Mouse (Mus musculus) ES-E14 (cell line): ENCODE results near the gene Actr2.

Source experiments
- CHD2 ChIP-seq: IDR thresholded peaks from 2 replicates; pipeline ENCODE4 v1.6.1; 2014; ENCODE audit warnings: mild to moderate bottlenecking, low read depth, low read length, inconsistent platforms
- HCFC1 ChIP-seq: IDR thresholded peaks from 2 replicates; pipeline ENCODE4 v1.6.1; 2012; ENCODE audit warnings: low read length, inconsistent platforms, borderline replicate concordance; ENCODE audit not compliant: insufficient read depth
- ZC3H11A ChIP-seq: IDR thresholded peaks from 2 replicates; pipeline ENCODE4 v1.6.1; 2012; ENCODE audit warnings: low read depth, mild to moderate bottlenecking, inconsistent platforms, low read length, borderline replicate concordance
- ZNF384 ChIP-seq: IDR thresholded peaks from 2 replicates; pipeline ENCODE4 v1.6.1; 2012; ENCODE audit warnings: low read depth, low read length, inconsistent platforms

DNA sequence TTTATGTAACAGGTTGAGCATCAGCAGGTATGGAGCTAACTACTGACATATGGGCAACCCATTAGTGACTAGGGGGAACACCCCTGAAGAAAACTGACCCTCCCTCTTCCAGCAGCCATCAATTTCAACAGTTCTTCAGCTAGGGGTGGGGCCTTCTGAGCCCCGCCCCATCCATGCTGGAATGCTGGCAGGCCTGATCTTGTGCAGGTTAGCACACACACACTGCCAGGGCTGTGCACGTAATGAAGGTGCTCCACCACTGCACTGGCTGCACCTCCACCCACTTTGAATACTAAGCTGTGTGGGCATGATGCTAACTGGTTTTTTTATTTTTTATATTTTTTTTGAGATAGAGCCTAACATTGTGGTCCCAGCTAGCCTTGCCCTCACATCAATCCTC, 55.3 kb downstream of the Actr2 start:
- TF ChIP-seq ZC3H11A (no peak), HCFC1 (no peak), CHD2 (no peak), ZNF384 (no peak)
